Mouse (Mus musculus): ENCODE measurements around the gene Pak2.

DNA sequence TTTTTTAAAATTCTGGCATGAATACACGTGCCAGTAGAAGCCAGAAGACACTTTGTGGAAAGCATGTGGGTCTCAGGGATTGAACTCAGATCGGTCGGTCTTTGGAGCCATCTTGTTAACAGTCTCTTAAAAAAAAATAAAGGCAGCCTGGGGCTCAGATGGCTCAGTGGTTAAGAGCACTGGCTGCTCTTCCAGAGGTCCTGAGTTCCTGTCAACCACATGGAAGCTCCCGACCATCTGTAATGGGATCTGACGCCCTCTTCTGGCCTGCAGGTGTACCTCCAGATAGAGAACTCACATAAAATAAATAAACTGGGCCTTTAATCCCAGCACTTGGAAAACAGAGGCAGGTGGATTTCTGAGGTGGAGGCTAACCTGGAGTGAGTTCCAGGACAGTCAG lies 98.2 kb downstream of the Pak2 start:
- TF ChIP-seq POLR2A (IDR thresholded peaks at IDR 0.05; ENCODE audit: low read depth, low read length) (no peak), CTCF (IDR thresholded peaks at IDR 0.05; ENCODE audit: extremely low read depth, insufficient read depth, insufficient read length, insufficient replicate concordance) (no peak)

Measured in spleen, adult 2 months (tissue).